Mouse (Mus musculus): ENCODE measurements around the gene Zfp971.
"Not testable (repeated sequence)": the region's sequence is repeated elsewhere in the genome, so short reads cannot be mapped to it uniquely, and the experiment has no call there.

Zfp971 gene

DNA sequence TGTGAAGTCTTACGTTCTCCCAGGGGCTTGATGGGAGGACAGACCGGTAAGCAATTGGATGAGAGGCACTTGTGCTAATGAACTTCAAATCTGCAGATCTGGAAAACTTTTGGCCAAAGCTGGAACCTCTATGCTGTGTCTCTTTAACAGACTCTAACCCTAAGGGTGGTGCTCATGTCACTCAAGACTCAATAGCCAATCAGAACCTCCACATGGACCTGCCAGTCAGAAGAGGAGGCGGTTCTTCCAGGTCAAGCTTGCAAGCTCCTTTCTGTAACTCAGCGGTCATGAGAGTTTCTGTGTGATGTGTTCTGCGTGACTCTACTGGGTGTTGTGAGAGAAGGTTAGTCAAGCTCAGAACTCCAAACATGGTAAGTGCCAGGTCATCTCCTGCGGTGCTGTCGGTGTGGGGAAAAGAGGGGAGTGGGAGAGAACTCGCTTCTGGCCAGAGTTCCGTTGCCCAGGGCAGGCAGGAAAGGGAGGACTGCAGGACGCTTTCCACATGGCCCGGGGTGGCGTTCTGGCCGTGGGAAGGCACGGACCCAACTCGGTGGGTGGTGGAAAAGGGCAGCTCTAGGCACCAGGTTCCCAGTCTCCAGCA, at the start of gene Zfp971:
Gene Zfp971 (plus strand): TSS at position 274 of the 601 bp plus-strand sequence.
- DNase-seq (ENCODE audit: low read depth, low spot score): peak; percentile 31

GRCm38 (mm10) chr2:177974814-177975213, 48.3 kb upstream of the Zfp971 start:
- DNase-seq (ENCODE audit: low read depth, low spot score): not testable (repeated sequence)

DNA sequence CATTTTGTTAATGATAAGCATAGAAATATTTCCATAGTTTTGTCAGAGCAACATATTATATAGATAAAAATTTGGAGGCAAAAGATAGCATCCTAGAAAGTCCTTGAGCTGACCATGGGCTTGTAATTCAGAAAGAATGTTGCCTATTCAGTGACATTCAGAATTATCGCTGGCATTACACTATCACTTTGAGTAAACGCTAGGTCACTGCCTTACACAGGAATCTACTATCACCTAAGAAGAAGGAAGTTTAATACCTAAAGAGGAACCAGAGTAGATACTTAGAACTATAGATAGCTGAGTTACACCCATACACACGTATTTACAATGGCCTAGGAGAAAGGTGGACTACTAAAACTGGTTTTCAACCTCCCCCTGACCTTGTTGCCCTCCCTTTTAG, 3.6 kb upstream of the Zfp971 start:
- DNase-seq (ENCODE audit: low read depth, low spot score): not testable (repeated sequence)

GRCm38 (mm10) chr2:178020773-178021172, 2.3 kb upstream of the Zfp971 start:
- not testable (repeated sequence) for DNase-seq (ENCODE audit: low read depth, low spot score)

GRCm38 (mm10) chr2:178023861-178024260, 777 bp downstream of the Zfp971 start:
- DNase-seq (ENCODE audit: low read depth, low spot score): not testable (repeated sequence)

DNA sequence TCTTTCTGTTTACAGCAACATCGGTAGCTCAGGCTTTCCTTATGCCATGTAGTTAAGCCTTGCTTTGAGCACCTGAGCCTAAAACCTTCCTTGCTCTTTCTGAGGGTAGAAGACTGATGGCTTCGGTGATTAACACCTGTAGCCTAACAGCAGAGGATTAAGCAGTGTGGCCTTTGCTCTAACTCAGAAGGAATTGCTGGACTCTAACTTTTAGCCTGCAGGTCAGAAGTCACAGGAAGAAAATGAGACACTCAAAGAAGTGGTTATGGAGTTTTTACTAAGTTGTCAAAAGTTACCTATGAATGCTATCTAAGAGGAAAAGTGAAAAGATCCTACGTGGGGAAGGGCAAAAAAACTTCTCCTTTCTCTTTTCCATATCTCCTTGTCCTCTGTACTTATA, 4.5 kb downstream of the Zfp971 start:
- not testable (repeated sequence) for DNase-seq (ENCODE audit: low read depth, low spot score)

DNA sequence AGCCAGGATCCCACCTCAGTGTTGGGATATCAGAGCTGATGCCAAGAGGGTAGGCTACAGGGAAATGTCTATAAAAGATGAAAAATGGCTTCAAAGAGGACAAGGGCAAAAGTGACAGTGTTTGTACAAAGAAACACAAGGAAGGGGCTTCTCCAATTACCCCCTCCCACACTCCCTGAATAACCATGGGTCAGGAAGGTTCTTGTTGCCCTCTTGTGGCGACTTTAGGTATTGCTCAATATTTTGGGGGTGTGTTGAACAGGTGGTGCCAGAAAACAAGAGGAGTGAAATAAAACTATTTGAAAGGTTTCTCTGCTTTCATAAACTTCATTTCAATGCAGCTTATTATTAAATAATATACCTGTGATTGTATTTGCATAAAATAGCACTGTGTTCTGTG, 35.1 kb downstream of the Zfp971 start:
- DNase-seq (ENCODE audit: low read depth, low spot score): peak; percentile 72

DNA sequence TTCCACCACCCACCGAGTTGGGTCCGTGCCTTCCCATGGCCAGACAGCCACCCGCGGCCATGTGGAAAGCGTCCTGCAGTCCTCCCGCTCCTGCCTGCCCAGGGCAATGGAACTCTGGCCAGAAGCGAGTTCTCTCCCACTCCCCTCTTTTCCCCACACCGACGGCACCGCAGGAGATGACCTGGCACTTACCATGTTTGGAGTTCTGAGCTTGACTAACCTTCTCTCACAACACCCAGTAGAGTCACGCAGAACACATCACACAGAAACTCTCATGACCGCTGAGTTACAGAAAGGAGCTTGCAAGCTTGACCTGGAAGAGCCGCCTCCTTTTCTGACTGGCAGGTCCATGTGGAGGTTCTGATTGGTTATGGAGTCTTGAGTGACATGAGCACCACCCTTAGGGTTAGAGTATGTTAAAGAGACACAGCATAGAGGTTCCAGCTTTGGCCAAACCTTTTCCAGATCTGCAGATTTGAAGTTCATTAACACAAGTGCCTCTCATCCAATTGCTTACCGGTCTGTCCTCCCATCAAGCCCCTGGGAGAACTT, 55.2 kb downstream of the Zfp971 start, which contains the start of gene Zfp931:
Gene Zfp931 (minus strand): TSS at position 311 of the 552 bp plus-strand sequence.
- DNase-seq (ENCODE audit: low read depth, low spot score): not testable (repeated sequence)
